Comparison of ENCODE assay signal across 27 mouse cellular contexts in genomic region chr5:75189319-75189987, GRCm38 (mm10). TPM values are rescaled to one million over a fixed set of nuclear protein-coding genes. Genes with fewer than 3 reads are reported as not detected.
DNase-seq lines count a peak whose midpoint lies in the region; ATAC-seq and TF ChIP-seq lines count a peak whose summit lies in the region.
"Had no signal": no experiment of that assay in that cellular context is flagged by ENCODE, and none has a peak within 500 bp of the region (broad histone marks: within the 10 kb centered on the region; RNA-seq: fewer than 3 reads in every experiment).

No protein-coding gene starts in this region.

- DNase-seq in hindbrain, embryonic 11.5 days (ENCODE audit: low spot score), result peak; percentile 33
- peak; percentile 71 for DNase-seq in brain, embryonic 14.5 days (ENCODE audit: low read depth)
- DNase-seq in midbrain, embryonic 11.5 days (ENCODE audit: low spot score, missing footprints), result no peak
- no peak for DNase-seq in midbrain, postnatal 0 days (ENCODE audit: low spot score)
- DNase-seq in embryonic facial prominence, embryonic 10.5 days (ENCODE audit: low spot score), result no peak
- DNase-seq: adrenal gland, adult 2 months; B cell, adult 2 months; cerebellum, adult 2 months; cerebellum, postnatal 36 days; kidney, adult 8-10 months; kidney, postnatal 10 days; liver; lung, postnatal 4 days; retina, postnatal 1 day; right cerebral cortex, postnatal 25 days; spleen, adult 18-20 months had no signal

- no peak overlapping the region for H3K9ac ChIP-seq in hindbrain, embryonic 11.5 days (ENCODE audit: low read depth, low read length)
- no peak overlapping the region for H3K9ac ChIP-seq in hindbrain, embryonic 13.5 days
- no peak overlapping the region for H3K9ac ChIP-seq in midbrain, embryonic 11.5 days (ENCODE audit: low read length)
- no peak overlapping the region for H3K9ac ChIP-seq in midbrain, postnatal 0 days (replicated peaks; ENCODE audit: low read length, poor library complexity, severe bottlenecking)
- H3K9ac ChIP-seq: embryonic facial prominence, embryonic 12.5 days; liver, embryonic 15.5 days had no signal

- ATAC-seq in hindbrain, embryonic 11.5 days (ENCODE audit: low FRiP score), result peak; percentile 40; the same call in 1 of the 2 replicates
- ATAC-seq in hindbrain, embryonic 13.5 days (ENCODE audit: low FRiP score), result no peak
- ATAC-seq in midbrain, embryonic 11.5 days (ENCODE audit: low FRiP score), result 0 out of 2 replicates have a peak, but pooled peaks have one; percentile 22
- peak; percentile 72 for ATAC-seq in midbrain, postnatal 0 days (ENCODE audit: low FRiP score)
- ATAC-seq in cerebellum, adult (ENCODE audit: insufficient number of reproducible peaks, low FRiP score, low TSS enrichment), result no peak
- ATAC-seq: Patski had no signal

- H3K27ac ChIP-seq in hindbrain, embryonic 11.5 days (ENCODE audit: low read depth, low read length), result no peak overlapping the region
- H3K27ac ChIP-seq in hindbrain, embryonic 13.5 days, result no peak overlapping the region
- H3K27ac ChIP-seq in midbrain, embryonic 11.5 days (ENCODE audit: low read depth, low read length), result no peak overlapping the region
- no peak overlapping the region for H3K27ac ChIP-seq in midbrain, postnatal 0 days (ENCODE audit: low read depth, low read length)
- no peak overlapping the region for H3K27ac ChIP-seq in embryonic facial prominence, embryonic 10.5 days (replicated peaks)
- H3K27ac ChIP-seq: embryonic facial prominence, embryonic 12.5 days; heart, embryonic 10.5 days; limb, embryonic 10.5 days; liver, embryonic 15.5 days had no signal

- no peaks in the 10 kb centered on the region for H3K9me3 ChIP-seq in hindbrain, embryonic 11.5 days (ENCODE audit: control insufficient read depth, low read length)
- no peaks in the 10 kb centered on the region for H3K9me3 ChIP-seq in hindbrain, embryonic 13.5 days
- H3K9me3 ChIP-seq in midbrain, embryonic 11.5 days (ENCODE audit: control insufficient read depth, low read length), result no peaks in the 10 kb centered on the region
- H3K9me3 ChIP-seq in midbrain, postnatal 0 days (ENCODE audit: low read length), result no peaks in the 10 kb centered on the region
- no peaks in the 10 kb centered on the region for H3K9me3 ChIP-seq in embryonic facial prominence, embryonic 10.5 days
- H3K9me3 ChIP-seq: embryonic facial prominence, embryonic 12.5 days; G1E; heart, embryonic 10.5 days; limb, embryonic 10.5 days; liver, embryonic 15.5 days had no signal

- no peak for TF ChIP-seq POLR2A in brain, embryonic 14.5 days (IDR thresholded peaks at IDR 0.05; ENCODE audit: borderline replicate concordance, extremely low read depth, insufficient read depth, insufficient read length, poor library complexity, severe bottlenecking)

- WGBS in hindbrain, embryonic 11.5 days, result 60% methylated on average over 15 of the region's 15 CpGs
- WGBS in hindbrain, embryonic 13.5 days, result 51% methylated on average over 15 of the region's 15 CpGs
- WGBS in midbrain, embryonic 11.5 days, result 76% methylated on average over 15 of the region's 15 CpGs
- 35% methylated on average over 15 of the region's 15 CpGs for WGBS in midbrain, postnatal 0 days
- WGBS in embryonic facial prominence, embryonic 10.5 days, result 91% methylated on average over 15 of the region's 15 CpGs

- TF ChIP-seq CTCF in brain, embryonic 14.5 days (IDR thresholded peaks at IDR 0.05; ENCODE audit: borderline replicate concordance, extremely low read depth, insufficient read depth, insufficient read length), result no peak
- TF ChIP-seq CTCF in midbrain, postnatal 0 days (IDR thresholded peaks at IDR 0.05), result no peak

- H3K36me3 ChIP-seq in hindbrain, embryonic 11.5 days (ENCODE audit: control insufficient read depth, insufficient read depth, low read length), result no peaks in the 10 kb centered on the region
- H3K36me3 ChIP-seq in hindbrain, embryonic 13.5 days, result no peaks in the 10 kb centered on the region
- no peaks in the 10 kb centered on the region for H3K36me3 ChIP-seq in midbrain, embryonic 11.5 days (ENCODE audit: control insufficient read depth, insufficient read depth, low read length)
- H3K36me3 ChIP-seq in midbrain, postnatal 0 days (ENCODE audit: insufficient read depth, low read length), result no peaks in the 10 kb centered on the region
- H3K36me3 ChIP-seq in embryonic facial prominence, embryonic 10.5 days (replicated peaks), result peaks cover 95% of the 10 kb centered on the region
- H3K36me3 ChIP-seq: G1E; liver, embryonic 15.5 days had no signal

- H3K4me3 ChIP-seq in hindbrain, embryonic 11.5 days (ENCODE audit: low read depth, low read length), result no peak overlapping the region
- H3K4me3 ChIP-seq in hindbrain, embryonic 13.5 days, result no peak overlapping the region
- H3K4me3 ChIP-seq in midbrain, embryonic 11.5 days (ENCODE audit: low read depth, low read length), result no peak overlapping the region
- H3K4me3 ChIP-seq in midbrain, postnatal 0 days (ENCODE audit: low read depth, low read length), result no peak overlapping the region
- H3K4me3 ChIP-seq in embryonic facial prominence, embryonic 10.5 days, result no peak overlapping the region
- H3K4me3 ChIP-seq: embryonic facial prominence, embryonic 12.5 days; heart, embryonic 10.5 days; limb, embryonic 10.5 days; liver, embryonic 15.5 days had no signal

- no peak overlapping the region for H3K4me2 ChIP-seq in hindbrain, embryonic 11.5 days (replicated peaks; ENCODE audit: low read depth, low read length)
- no peak overlapping the region for H3K4me2 ChIP-seq in hindbrain, embryonic 13.5 days
- no peak overlapping the region for H3K4me2 ChIP-seq in midbrain, embryonic 11.5 days
- H3K4me2 ChIP-seq in midbrain, postnatal 0 days (ENCODE audit: low read depth, low read length, poor library complexity, severe bottlenecking), result no peak overlapping the region
- H3K4me2 ChIP-seq: embryonic facial prominence, embryonic 12.5 days; liver, embryonic 15.5 days had no signal

- no peaks in the 10 kb centered on the region for H3K4me1 ChIP-seq in hindbrain, embryonic 11.5 days (replicated peaks; ENCODE audit: control insufficient read depth, insufficient read depth, low read length)
- peaks cover 10% of the 10 kb centered on the region; the same call in 1 of the 2 replicates for H3K4me1 ChIP-seq in hindbrain, embryonic 13.5 days (replicated peaks)
- no peaks in the 10 kb centered on the region for H3K4me1 ChIP-seq in midbrain, embryonic 11.5 days (ENCODE audit: control insufficient read depth, insufficient read depth, low read length)
- no peaks in the 10 kb centered on the region for H3K4me1 ChIP-seq in midbrain, postnatal 0 days (ENCODE audit: insufficient read depth, low read length)
- H3K4me1 ChIP-seq in embryonic facial prominence, embryonic 10.5 days, result no peaks in the 10 kb centered on the region
- H3K4me1 ChIP-seq: embryonic facial prominence, embryonic 12.5 days; heart, embryonic 10.5 days; limb, embryonic 10.5 days; liver, embryonic 15.5 days had no signal

- no peaks in the 10 kb centered on the region for H3K27me3 ChIP-seq in hindbrain, embryonic 11.5 days (ENCODE audit: control insufficient read depth, insufficient read depth, low read length)
- no peaks in the 10 kb centered on the region for H3K27me3 ChIP-seq in hindbrain, embryonic 13.5 days
- no peaks in the 10 kb centered on the region for H3K27me3 ChIP-seq in midbrain, embryonic 11.5 days (ENCODE audit: control insufficient read depth, insufficient read depth, low read length)
- H3K27me3 ChIP-seq in midbrain, postnatal 0 days (ENCODE audit: insufficient read depth, low read length), result no peaks in the 10 kb centered on the region
- no peaks in the 10 kb centered on the region for H3K27me3 ChIP-seq in embryonic facial prominence, embryonic 10.5 days (replicated peaks; ENCODE audit: low read depth, poor library complexity, severe bottlenecking)
- H3K27me3 ChIP-seq: CH12.LX; embryonic facial prominence, embryonic 12.5 days; liver, embryonic 15.5 days; Patski had no signal

RNA-seq across cellular contexts. Expression of gene Pdgfra, which starts 37.4 kb away (rescaled TPM):
- polyA plus RNA-seq in hindbrain, embryonic 11.5 days (2014; fragmentation: Nextera tagmentation; extraction: Ambion mirVana), result 26.5 and 29.3 TPM in 2 replicates
- 11.3 and 12.4 TPM in 2 replicates for polyA plus RNA-seq in hindbrain, embryonic 13.5 days (2015; fragmentation: Nextera tagmentation; extraction: Ambion mirVana)
- 7.2 and 16.3 TPM in 2 replicates for polyA plus RNA-seq in brain, embryonic 14.5 days (2012; rRNA removed)
- polyA plus RNA-seq in midbrain, embryonic 11.5 days (2014; fragmentation: Nextera tagmentation; extraction: Ambion mirVana), result 18.2 and 22.0 TPM in 2 replicates
- total RNA-seq in midbrain, postnatal 0 days (2014; rRNA removed), result 52.4 and 58.8 TPM in 2 replicates
- polyA plus RNA-seq in midbrain, postnatal 0 days (2015; fragmentation: Nextera tagmentation; extraction: Ambion mirVana), result 16.7 and 20.3 TPM in 2 replicates
- polyA plus RNA-seq in embryonic facial prominence, embryonic 10.5 days (2016; fragmentation: Nextera tagmentation; extraction: Ambion mirVana), result 44.2 and 56.6 TPM in 2 replicates
- total RNA-seq: hematopoietic stem cell, adult 5-6 weeks; megakaryocyte-erythroid progenitor cell, adult 5-6 weeks had no signal
- polyA plus RNA-seq: G1E had no signal

Comparison
In these comparisons a context has a peak if more than half of its experiments do, and no peak if none do; other contexts are left out.
1. ATAC-seq: peak in hindbrain, embryonic 11.5 days (single experiment), midbrain, embryonic 11.5 days (single experiment) and midbrain, postnatal 0 days (single experiment); none in hindbrain, embryonic 13.5 days (single experiment) and cerebellum, adult (single experiment).
2. DNase-seq: peak in hindbrain, embryonic 11.5 days (single experiment) and brain, embryonic 14.5 days (single experiment); none in midbrain, embryonic 11.5 days (single experiment), midbrain, postnatal 0 days (single experiment) and embryonic facial prominence, embryonic 10.5 days (single experiment).